Mouse (Mus musculus): ENCODE results near the gene Akp3. TPM values are rescaled to one million over a fixed set of nuclear protein-coding genes. Genes with fewer than 3 reads are reported as not detected.

Gene Akp3
- polyA plus RNA-seq, 1 experiment from 2014 or later, result not detected

DNA sequence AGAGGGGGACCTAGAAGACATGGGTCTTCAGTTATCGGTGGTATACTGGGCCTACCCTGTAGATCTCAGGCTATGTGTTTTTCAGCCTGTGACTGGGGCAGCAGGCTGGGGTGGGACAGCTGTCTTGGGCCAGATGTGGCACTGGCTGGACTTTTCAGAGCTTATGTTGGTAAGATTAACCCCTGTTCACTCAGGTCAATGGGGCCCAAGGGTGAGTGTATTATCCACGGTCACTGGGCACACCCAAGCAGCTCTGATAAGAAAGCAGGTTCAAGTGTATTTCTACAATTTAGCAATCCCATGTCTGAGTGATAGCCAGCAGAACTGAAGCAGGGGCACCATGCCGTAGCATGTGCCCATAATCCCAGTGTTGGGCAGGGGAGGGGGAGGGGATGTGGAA is 22.7 kb upstream of the Akp3 start:
- 0 out of 2 replicates have a peak, but pooled peaks cover 4% of the 10 kb centered on the region for H3K27me3 ChIP-seq (ENCODE audit: control insufficient read depth, insufficient read depth, low read length)
- H3K4me1 ChIP-seq (ENCODE audit: control insufficient read depth in 2 of 2, insufficient read depth in 2 of 2, low read length in 2 of 2), result peaks cover 0 to 2% of the 10 kb centered on the region in 2 experiments; a peak in 1 of 4 replicates
- H3K4me2 ChIP-seq (ENCODE audit: low read length), result no peak overlapping the region
- no peak overlapping the region for H3K4me3 ChIP-seq (ENCODE audit: control insufficient read depth in 1 of 2, insufficient read depth in 1 of 2, low read depth in 1 of 2, low read length in 2 of 2)
- no peak overlapping the region for H3K9ac ChIP-seq (ENCODE audit: low read length)
- no peak overlapping the region for H3K27ac ChIP-seq (replicated peaks in 1 of 2; ENCODE audit: control insufficient read depth in 1 of 2, insufficient read depth in 1 of 2, low read depth in 2 of 2, low read length in 2 of 2)
- no peaks in the 10 kb centered on the region for H3K9me3 ChIP-seq (ENCODE audit: control insufficient read depth, low read length)
- ATAC-seq (ENCODE audit: insufficient number of reproducible peaks, insufficient read depth, low FRiP score, low read depth), result no peak
- no peaks in the 10 kb centered on the region for H3K36me3 ChIP-seq (ENCODE audit: control insufficient read depth, insufficient read depth, low read length)
- 73% methylated on average over 3 of the region's 3 CpGs for WGBS

DNA sequence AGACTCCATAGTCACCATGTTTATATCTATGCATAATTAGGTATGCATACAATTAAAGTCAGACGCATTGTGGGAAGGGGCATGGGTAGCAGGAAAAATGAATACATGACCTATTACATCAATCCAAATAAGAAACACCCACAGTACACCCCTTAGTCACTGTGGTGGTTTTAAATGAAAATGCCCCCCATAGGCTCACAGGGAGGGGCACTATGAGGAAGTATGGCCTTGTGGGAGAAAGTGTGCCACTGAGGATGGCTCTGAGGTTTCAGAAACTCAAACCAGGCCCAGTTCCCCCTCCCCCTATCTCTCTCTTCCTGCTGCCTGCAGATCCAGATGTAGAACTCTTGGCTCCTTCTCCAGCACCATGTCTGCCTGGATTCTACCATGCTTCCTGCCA is 20.8 kb upstream of the Akp3 start:
- WGBS, result 74% methylated on average over 1 of the region's 1 CpGs
- H3K27ac ChIP-seq (replicated peaks in 1 of 2; ENCODE audit: control insufficient read depth in 1 of 2, insufficient read depth in 1 of 2, low read depth in 2 of 2, low read length in 2 of 2), result no peak overlapping the region
- H3K36me3 ChIP-seq (ENCODE audit: control insufficient read depth, insufficient read depth, low read length), result no peaks in the 10 kb centered on the region
- H3K4me3 ChIP-seq (ENCODE audit: control insufficient read depth in 1 of 2, insufficient read depth in 1 of 2, low read depth in 1 of 2, low read length in 2 of 2), result no peak overlapping the region
- no peaks in the 10 kb centered on the region for H3K9me3 ChIP-seq (ENCODE audit: control insufficient read depth, low read length)
- ATAC-seq (ENCODE audit: insufficient number of reproducible peaks, insufficient read depth, low FRiP score, low read depth), result no peak
- H3K9ac ChIP-seq (ENCODE audit: low read length), result no peak overlapping the region
- no peaks in the 10 kb centered on the region for H3K4me1 ChIP-seq (ENCODE audit: control insufficient read depth in 2 of 2, insufficient read depth in 2 of 2, low read length in 2 of 2)
- no peak overlapping the region for H3K4me2 ChIP-seq (ENCODE audit: low read length)
- H3K27me3 ChIP-seq (ENCODE audit: control insufficient read depth, insufficient read depth, low read length), result 0 out of 2 replicates have a peak, but pooled peaks cover 4% of the 10 kb centered on the region

DNA sequence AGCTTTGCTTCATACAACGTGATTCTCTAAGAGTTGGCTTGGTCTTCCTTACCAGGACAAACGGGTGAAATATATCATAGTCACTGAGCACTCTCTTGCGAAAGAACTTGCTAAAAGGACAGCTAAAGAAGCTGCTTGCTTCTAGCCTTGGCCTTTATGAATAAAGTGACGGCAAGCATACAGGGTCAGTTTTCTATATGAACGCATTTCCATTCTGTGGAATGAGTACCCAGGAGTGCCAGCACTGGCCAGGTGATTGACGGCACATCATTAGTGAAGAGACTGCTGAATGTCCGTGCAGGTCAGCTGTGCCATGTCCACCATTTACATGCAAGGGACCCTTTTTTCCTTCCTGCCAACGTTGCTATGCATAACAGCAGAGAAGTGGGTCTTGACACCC is 18.2 kb upstream of the Akp3 start:
- Histone ChIP-seq H3K9me3 (ENCODE audit: control insufficient read depth, low read length) (no peaks in the 10 kb centered on the region), H3K27me3 (ENCODE audit: control insufficient read depth, insufficient read depth, low read length) (0 out of 2 replicates have a peak, but pooled peaks cover 4% of the 10 kb centered on the region), H3K4me2 (ENCODE audit: low read length) (no peak overlapping the region), H3K9ac (ENCODE audit: low read length) (no peak overlapping the region), H3K27ac (replicated peaks in 1 of 2; ENCODE audit: control insufficient read depth in 1 of 2, insufficient read depth in 1 of 2, low read depth in 2 of 2, low read length in 2 of 2) (no peak overlapping the region), H3K4me1 (ENCODE audit: control insufficient read depth in 2 of 2, insufficient read depth in 2 of 2, low read length in 2 of 2) (no peaks in the 10 kb centered on the region), H3K36me3 (ENCODE audit: control insufficient read depth, insufficient read depth, low read length) (no peaks in the 10 kb centered on the region), H3K4me3 (ENCODE audit: control insufficient read depth in 1 of 2, insufficient read depth in 1 of 2, low read depth in 1 of 2, low read length in 2 of 2) (no peak overlapping the region)
- no peak for ATAC-seq (ENCODE audit: insufficient number of reproducible peaks, insufficient read depth, low FRiP score, low read depth)
- 73% methylated on average over 8 of the region's 8 CpGs for WGBS

DNA sequence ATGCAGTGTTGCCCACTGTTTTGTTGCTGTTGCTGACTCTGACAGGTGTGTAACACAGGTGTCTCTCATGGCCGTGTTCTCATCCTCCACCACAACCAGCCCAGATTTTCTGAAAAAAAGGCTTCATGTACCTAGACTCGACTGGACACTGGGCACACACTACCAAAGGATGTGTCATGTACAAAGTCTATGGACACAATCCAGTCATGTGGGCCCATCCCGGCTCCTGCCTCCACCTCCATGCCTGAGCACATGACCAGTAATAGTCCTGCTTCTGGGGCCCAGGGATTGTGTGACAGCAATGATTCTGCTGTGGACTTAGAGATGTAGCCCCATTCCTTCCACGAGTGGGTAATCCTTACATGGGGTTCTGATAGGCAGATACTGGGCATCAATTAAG is 16.2 kb upstream of the Akp3 start:
- 88% methylated on average over 4 of the region's 4 CpGs for WGBS

DNA sequence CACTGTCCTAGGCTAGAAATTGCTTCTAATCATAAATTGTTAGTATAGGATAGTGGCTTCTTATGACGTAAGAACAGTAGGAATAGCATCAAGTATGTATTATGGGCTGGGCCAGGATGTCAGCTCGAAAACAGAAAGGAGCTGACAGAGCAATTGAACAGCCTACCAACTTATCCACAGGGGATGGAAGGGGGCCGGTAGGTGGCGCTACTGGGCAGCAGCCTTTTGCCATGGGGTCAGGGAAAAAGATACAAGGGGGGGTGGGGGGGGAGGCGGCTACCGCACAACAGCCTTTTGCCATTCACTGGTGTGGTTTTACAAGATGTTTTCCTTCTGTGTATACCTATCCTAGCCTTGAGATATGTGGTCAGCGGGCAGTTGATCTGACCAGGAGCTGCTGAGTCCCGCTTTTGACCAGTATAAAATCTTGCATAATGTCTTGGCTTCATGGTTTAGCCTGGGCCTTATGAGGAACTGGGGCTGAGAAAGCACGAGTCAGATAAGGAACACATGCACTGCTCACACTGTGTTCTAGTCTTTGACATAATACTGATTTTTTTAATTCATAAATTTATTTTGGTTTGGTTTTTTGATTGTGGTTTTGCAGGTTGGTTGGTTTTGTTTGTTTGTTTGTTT is 12.9 kb upstream of the Akp3 start:
- ATAC-seq (ENCODE audit: insufficient number of reproducible peaks, insufficient read depth, low FRiP score, low read depth), result no peak
- no peaks in the 10 kb centered on the region for H3K27me3 ChIP-seq (ENCODE audit: control insufficient read depth, insufficient read depth, low read length)
- no peaks in the 10 kb centered on the region for H3K9me3 ChIP-seq (ENCODE audit: control insufficient read depth, low read length)
- no peak overlapping the region for H3K4me2 ChIP-seq (ENCODE audit: low read length)
- H3K36me3 ChIP-seq (ENCODE audit: control insufficient read depth, insufficient read depth, low read length), result no peaks in the 10 kb centered on the region
- H3K4me1 ChIP-seq (ENCODE audit: control insufficient read depth in 2 of 2, insufficient read depth in 2 of 2, low read length in 2 of 2), result no peaks in the 10 kb centered on the region
- no peak overlapping the region for H3K4me3 ChIP-seq (ENCODE audit: control insufficient read depth in 1 of 2, insufficient read depth in 1 of 2, low read depth in 1 of 2, low read length in 2 of 2)
- H3K27ac ChIP-seq (replicated peaks in 1 of 2; ENCODE audit: control insufficient read depth in 1 of 2, insufficient read depth in 1 of 2, low read depth in 2 of 2, low read length in 2 of 2), result no peak overlapping the region
- WGBS, result 45% methylated on average over 9 of the region's 9 CpGs
- no peak overlapping the region for H3K9ac ChIP-seq (ENCODE audit: low read length)

More for the DNA sequence above, 16.2 kb upstream of the Akp3 start:
- Histone ChIP-seq H3K4me1 (ENCODE audit: control insufficient read depth in 2 of 2, insufficient read depth in 2 of 2, low read length in 2 of 2) (no peaks in the 10 kb centered on the region), H3K4me3 (ENCODE audit: control insufficient read depth in 1 of 2, insufficient read depth in 1 of 2, low read depth in 1 of 2, low read length in 2 of 2) (no peak overlapping the region), H3K9me3 (ENCODE audit: control insufficient read depth, low read length) (no peaks in the 10 kb centered on the region), H3K4me2 (ENCODE audit: low read length) (no peak overlapping the region), H3K9ac (ENCODE audit: low read length) (no peak overlapping the region), H3K27me3 (ENCODE audit: control insufficient read depth, insufficient read depth, low read length) (no peaks in the 10 kb centered on the region), H3K36me3 (ENCODE audit: control insufficient read depth, insufficient read depth, low read length) (no peaks in the 10 kb centered on the region), H3K27ac (replicated peaks in 1 of 2; ENCODE audit: control insufficient read depth in 1 of 2, insufficient read depth in 1 of 2, low read depth in 2 of 2, low read length in 2 of 2) (no peak overlapping the region)
- no peak for ATAC-seq (ENCODE audit: insufficient number of reproducible peaks, insufficient read depth, low FRiP score, low read depth)

DNA sequence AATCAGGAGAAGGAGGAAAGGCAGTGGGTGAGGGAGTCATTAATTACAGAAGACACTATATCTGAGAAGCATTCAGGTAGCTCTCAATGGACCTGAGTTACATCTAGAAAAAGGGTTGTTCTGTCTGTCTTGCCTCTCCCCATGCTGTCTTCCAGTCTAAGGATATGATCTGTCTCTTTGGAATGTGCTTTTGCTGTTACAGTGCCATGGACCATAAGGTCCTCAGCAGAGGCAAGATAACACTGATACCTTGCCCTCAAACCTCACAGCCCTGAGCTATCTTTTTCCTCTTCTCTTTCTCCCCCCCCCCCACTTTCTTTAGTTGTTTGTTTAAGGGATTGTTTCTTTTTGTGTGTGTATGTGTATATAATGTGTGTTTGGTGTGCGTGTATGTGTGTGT is 10.0 kb upstream of the Akp3 start:
- Histone ChIP-seq H3K27me3 (ENCODE audit: control insufficient read depth, insufficient read depth, low read length) (no peaks in the 10 kb centered on the region), H3K36me3 (ENCODE audit: control insufficient read depth, insufficient read depth, low read length) (no peaks in the 10 kb centered on the region), H3K4me2 (ENCODE audit: low read length) (no peak overlapping the region), H3K4me3 (ENCODE audit: control insufficient read depth in 1 of 2, insufficient read depth in 1 of 2, low read depth in 1 of 2, low read length in 2 of 2) (no peak overlapping the region), H3K9ac (ENCODE audit: low read length) (no peak overlapping the region), H3K4me1 (ENCODE audit: control insufficient read depth in 2 of 2, insufficient read depth in 2 of 2, low read length in 2 of 2) (no peaks in the 10 kb centered on the region), H3K27ac (replicated peaks in 1 of 2; ENCODE audit: control insufficient read depth in 1 of 2, insufficient read depth in 1 of 2, low read depth in 2 of 2, low read length in 2 of 2) (no peak overlapping the region), H3K9me3 (ENCODE audit: control insufficient read depth, low read length) (no peaks in the 10 kb centered on the region)
- 55% methylated on average over 1 of the region's 1 CpGs for WGBS
- no peak for ATAC-seq (ENCODE audit: insufficient number of reproducible peaks, insufficient read depth, low FRiP score, low read depth)

DNA sequence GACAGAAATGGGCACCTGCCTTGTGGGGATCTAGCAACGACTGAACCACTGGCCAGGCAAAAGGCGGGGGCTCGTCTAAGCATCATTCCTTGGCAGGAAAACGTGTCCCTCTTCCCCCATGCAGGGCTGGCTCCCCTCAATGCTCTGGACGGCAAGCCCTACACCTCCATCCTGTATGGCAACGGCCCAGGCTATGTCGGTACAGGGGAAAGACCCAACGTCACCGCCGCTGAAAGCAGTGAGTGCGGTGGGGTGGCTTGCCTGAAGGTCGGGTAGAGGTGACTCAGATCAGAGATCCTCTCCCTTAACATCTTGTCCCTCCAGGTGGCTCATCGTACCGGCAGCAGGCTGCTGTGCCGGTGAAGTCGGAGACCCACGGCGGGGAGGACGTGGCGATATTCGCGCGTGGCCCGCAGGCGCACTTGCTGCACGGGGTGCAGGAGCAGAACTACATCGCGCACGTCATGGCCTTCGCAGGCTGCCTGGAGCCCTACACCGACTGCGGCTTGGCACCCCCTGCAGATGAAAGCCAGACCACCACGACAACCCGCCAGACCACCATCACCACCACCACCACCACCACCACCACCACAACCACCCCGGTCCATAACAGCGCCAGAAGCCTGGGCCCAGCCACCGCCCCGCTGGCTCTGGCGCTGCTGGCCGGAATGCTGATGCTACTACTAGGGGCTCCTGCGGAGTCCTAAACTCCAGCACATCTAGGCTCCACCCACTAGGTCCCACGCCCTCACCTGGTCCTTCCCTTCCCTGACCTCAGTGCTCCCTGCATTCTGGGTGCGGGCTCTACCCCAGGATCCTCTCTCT is 2.6 kb downstream of the Akp3 start:
- Histone ChIP-seq H3K27me3 (ENCODE audit: control insufficient read depth, insufficient read depth, low read length) (peaks cover 45% of the 10 kb centered on the region), H3K9ac (ENCODE audit: low read length) (no peak overlapping the region), H3K36me3 (ENCODE audit: control insufficient read depth, insufficient read depth, low read length) (no peaks in the 10 kb centered on the region), H3K9me3 (ENCODE audit: control insufficient read depth, low read length) (no peaks in the 10 kb centered on the region), H3K4me3 (ENCODE audit: control insufficient read depth in 1 of 2, insufficient read depth in 1 of 2, low read depth in 1 of 2, low read length in 2 of 2) (peak overlapping the region; percentile 20; a peak in 3 of 4 replicates), H3K27ac (replicated peaks in 1 of 2; ENCODE audit: control insufficient read depth in 1 of 2, insufficient read depth in 1 of 2, low read depth in 2 of 2, low read length in 2 of 2) (no peak overlapping the region), H3K4me1 (ENCODE audit: control insufficient read depth in 2 of 2, insufficient read depth in 2 of 2, low read length in 2 of 2) (peaks cover 0 to 4% of the 10 kb centered on the region in 2 experiments; a peak in 1 of 4 replicates), H3K4me2 (ENCODE audit: low read length) (peak overlapping the region; percentile 53)
- ATAC-seq (ENCODE audit: insufficient number of reproducible peaks, insufficient read depth, low FRiP score, low read depth), result no peak
- WGBS, result 7% methylated on average over 38 of the region's 43 CpGs
